Mouse (Mus musculus): ENCODE measurements at regions not wholly inside any gene's neighbourhood (a gene's known extent, or its start where the extent isn't known, plus 50 kb on each side); places are given as distances from the start of the nearest gene placed in this dataset.

DNA sequence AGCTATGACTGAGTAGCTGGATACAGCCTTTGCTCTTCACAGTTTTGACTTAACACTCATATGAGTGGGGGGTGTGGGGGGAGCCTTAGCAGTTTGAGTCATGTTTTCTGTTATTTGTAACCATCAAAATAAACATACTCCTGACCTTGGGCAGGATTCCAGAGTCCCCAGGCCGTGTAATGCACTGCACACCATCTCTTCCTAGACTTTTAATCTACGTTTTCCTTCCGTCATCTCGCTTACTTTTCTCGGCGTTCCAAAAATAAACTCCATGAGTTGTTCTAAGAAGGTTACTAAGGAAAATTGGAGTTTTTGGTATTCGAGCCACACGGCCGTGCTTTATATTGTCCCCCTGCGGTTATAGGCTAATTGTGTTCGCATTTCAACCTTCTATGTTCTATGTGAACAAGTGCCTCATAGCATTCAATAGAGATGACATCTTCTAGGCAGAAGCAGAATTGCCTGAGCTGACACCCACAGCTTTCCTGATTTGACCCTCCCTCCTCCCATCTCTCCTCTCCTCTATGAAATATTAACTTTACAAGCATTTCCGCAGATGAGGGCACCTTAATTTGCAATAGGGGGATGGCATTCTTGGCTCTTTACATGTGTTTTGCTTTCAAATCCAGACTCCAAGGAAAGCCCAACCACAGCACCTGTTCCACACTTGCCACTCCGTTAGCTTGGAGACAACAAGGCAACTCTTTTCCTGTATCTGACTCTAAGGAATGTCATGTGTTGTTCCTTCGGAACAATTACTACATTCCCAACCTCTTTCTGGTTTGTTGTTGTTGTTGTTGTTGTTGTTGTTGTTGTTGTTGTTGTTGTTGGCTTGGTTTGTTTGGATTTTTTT lies 276.2 kb upstream of the Atp2b1 start:
- Histone ChIP-seq H3K9me3 (ENCODE audit: control insufficient read depth, insufficient read depth, low read depth, low read length) (no peaks in the 10 kb centered on the region), H3K4me1 (ENCODE audit: control insufficient read depth in 2 of 2, insufficient read depth in 2 of 2, low read length in 2 of 2, poor library complexity in 1 of 2) (no peaks in the 10 kb centered on the region), H3K36me3 (ENCODE audit: control insufficient read depth, insufficient read depth, low read length, poor library complexity, severe bottlenecking) (no peaks in the 10 kb centered on the region), H3K9ac (ENCODE audit: insufficient read depth, low read depth, low read length, poor library complexity, severe bottlenecking) (no peak overlapping the region), H3K4me3 (ENCODE audit: insufficient read depth in 1 of 2, low read depth in 1 of 2, low read length in 2 of 2, poor library complexity in 1 of 2, severe bottlenecking in 1 of 2) (no peak overlapping the region), H3K27ac (ENCODE audit: insufficient read depth, low read depth, low read length, poor library complexity, severe bottlenecking) (no peak overlapping the region)
- in situ Hi-C loops (cut with MboI; ENCODE audit: low sequenced_read_pairs in 2 of 2, unreplicated experiment in 2 of 2): no loop called here
- no peak for TF ChIP-seq MAFK (IDR thresholded peaks at IDR 0.05; ENCODE audit: insufficient read depth, low read depth, low read length)
- TF ChIP-seq ZC3H11A (IDR thresholded peaks at IDR 0.05; ENCODE audit: borderline replicate concordance, low read depth, low read length): no peak
- no peak for TF ChIP-seq CHD2 (IDR thresholded peaks at IDR 0.05; ENCODE audit: low read depth, low read length)
- TF ChIP-seq ZNF384 (IDR thresholded peaks at IDR 0.05; ENCODE audit: low read depth, low read length): no peak
- TF ChIP-seq HCFC1 (IDR thresholded peaks at IDR 0.05; ENCODE audit: borderline replicate concordance, insufficient read depth, low read length): no peak
- no peak for DNase-seq (ENCODE audit: low read depth, low spot score)

DNA sequence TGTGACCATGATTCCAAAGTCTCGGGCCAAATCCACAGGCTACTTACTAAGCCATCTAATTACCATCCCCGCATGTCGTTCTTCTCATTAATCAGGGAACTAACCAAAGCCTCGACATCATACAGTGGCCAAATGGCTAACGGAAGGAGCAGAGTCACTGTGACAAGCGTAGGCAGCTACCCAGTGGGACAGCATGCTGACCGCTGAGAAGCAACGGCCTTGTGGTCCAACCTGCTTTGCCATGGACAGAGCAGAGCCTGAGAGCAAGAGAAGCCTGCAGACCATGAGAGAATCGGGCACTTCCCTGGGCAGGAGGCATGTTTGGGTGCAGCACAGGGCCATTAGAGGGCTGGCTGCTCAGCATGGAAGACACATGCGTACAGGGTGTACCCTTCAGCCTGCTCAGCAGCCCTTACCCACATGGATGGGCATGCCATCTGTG lies 268.5 kb upstream of the Atp2b1 start:
- no peaks in the 10 kb centered on the region for H3K4me1 ChIP-seq (ENCODE audit: control insufficient read depth in 2 of 2, insufficient read depth in 2 of 2, low read length in 2 of 2, poor library complexity in 1 of 2)
- 0 out of 2 replicates have a peak overlapping the region, but pooled peaks have one; percentile 22 for H3K27ac ChIP-seq (ENCODE audit: insufficient read depth, low read depth, low read length, poor library complexity, severe bottlenecking)
- H3K9me3 ChIP-seq (ENCODE audit: control insufficient read depth, insufficient read depth, low read depth, low read length): no peaks in the 10 kb centered on the region
- H3K36me3 ChIP-seq (ENCODE audit: control insufficient read depth, insufficient read depth, low read length, poor library complexity, severe bottlenecking): no peaks in the 10 kb centered on the region
- no peak overlapping the region for H3K4me3 ChIP-seq (ENCODE audit: insufficient read depth in 1 of 2, low read depth in 1 of 2, low read length in 2 of 2, poor library complexity in 1 of 2, severe bottlenecking in 1 of 2)
- no peak for DNase-seq (ENCODE audit: low read depth, low spot score)
- in situ Hi-C loops (cut with MboI; ENCODE audit: low sequenced_read_pairs in 2 of 2, unreplicated experiment in 2 of 2): no loop called here
- no peak for TF ChIP-seq ZC3H11A (IDR thresholded peaks at IDR 0.05; ENCODE audit: borderline replicate concordance, low read depth, low read length)
- no peak for TF ChIP-seq ZNF384 (IDR thresholded peaks at IDR 0.05; ENCODE audit: low read depth, low read length)
- no peak for TF ChIP-seq HCFC1 (IDR thresholded peaks at IDR 0.05; ENCODE audit: borderline replicate concordance, insufficient read depth, low read length)
- no peak for TF ChIP-seq CHD2 (IDR thresholded peaks at IDR 0.05; ENCODE audit: low read depth, low read length)
- TF ChIP-seq MAFK (IDR thresholded peaks at IDR 0.05; ENCODE audit: insufficient read depth, low read depth, low read length): no peak
- H3K9ac ChIP-seq (ENCODE audit: insufficient read depth, low read depth, low read length, poor library complexity, severe bottlenecking): no peak overlapping the region

DNA sequence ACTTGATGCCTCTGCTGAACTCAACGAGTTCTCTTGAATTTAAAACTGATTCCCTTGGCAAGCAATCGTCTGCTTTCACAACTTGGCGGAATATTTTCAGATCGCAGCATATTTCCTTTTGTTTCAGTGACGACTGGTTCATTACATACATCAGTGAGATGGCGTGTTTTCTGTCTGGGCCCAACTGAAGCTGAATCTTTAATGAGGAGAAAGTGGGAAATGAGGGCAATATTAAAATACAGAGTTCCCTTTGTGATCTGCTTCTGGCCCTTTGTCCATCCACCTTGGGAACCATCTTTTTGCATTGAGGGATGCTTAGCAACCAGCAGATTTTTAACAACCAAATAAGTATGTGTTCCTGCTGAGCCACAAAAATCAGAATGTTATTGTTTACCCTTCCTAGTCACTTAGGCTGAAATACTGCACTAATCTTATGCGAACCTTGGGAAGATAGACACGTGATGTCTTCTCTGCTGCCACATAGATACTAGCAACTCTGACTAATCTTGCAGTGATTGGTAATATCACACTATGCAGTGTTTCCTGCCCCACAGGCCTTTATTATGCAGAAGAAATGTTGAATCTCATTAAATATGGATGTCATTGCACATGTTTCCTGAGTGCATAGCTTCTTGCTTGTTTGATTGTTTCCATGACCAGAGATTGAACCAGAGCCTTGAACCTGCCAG lies 267.8 kb upstream of the Atp2b1 start:
- Histone ChIP-seq H3K4me3 (ENCODE audit: insufficient read depth in 1 of 2, low read depth in 1 of 2, low read length in 2 of 2, poor library complexity in 1 of 2, severe bottlenecking in 1 of 2) (no peak overlapping the region), H3K36me3 (ENCODE audit: control insufficient read depth, insufficient read depth, low read length, poor library complexity, severe bottlenecking) (no peaks in the 10 kb centered on the region), H3K9me3 (ENCODE audit: control insufficient read depth, insufficient read depth, low read depth, low read length) (no peaks in the 10 kb centered on the region), H3K9ac (ENCODE audit: insufficient read depth, low read depth, low read length, poor library complexity, severe bottlenecking) (no peak overlapping the region), H3K4me1 (ENCODE audit: control insufficient read depth in 2 of 2, insufficient read depth in 2 of 2, low read length in 2 of 2, poor library complexity in 1 of 2) (no peaks in the 10 kb centered on the region), H3K27ac (ENCODE audit: insufficient read depth, low read depth, low read length, poor library complexity, severe bottlenecking) (no peak overlapping the region)
- no peak for TF ChIP-seq MAFK (IDR thresholded peaks at IDR 0.05; ENCODE audit: insufficient read depth, low read depth, low read length)
- no peak for TF ChIP-seq ZNF384 (IDR thresholded peaks at IDR 0.05; ENCODE audit: low read depth, low read length)
- TF ChIP-seq ZC3H11A (IDR thresholded peaks at IDR 0.05; ENCODE audit: borderline replicate concordance, low read depth, low read length): no peak
- TF ChIP-seq CHD2 (IDR thresholded peaks at IDR 0.05; ENCODE audit: low read depth, low read length): no peak
- no peak for TF ChIP-seq HCFC1 (IDR thresholded peaks at IDR 0.05; ENCODE audit: borderline replicate concordance, insufficient read depth, low read length)
- in situ Hi-C loops (cut with MboI; ENCODE audit: low sequenced_read_pairs in 2 of 2, unreplicated experiment in 2 of 2): no loop called here
- DNase-seq (ENCODE audit: low read depth, low spot score): no peak

DNA sequence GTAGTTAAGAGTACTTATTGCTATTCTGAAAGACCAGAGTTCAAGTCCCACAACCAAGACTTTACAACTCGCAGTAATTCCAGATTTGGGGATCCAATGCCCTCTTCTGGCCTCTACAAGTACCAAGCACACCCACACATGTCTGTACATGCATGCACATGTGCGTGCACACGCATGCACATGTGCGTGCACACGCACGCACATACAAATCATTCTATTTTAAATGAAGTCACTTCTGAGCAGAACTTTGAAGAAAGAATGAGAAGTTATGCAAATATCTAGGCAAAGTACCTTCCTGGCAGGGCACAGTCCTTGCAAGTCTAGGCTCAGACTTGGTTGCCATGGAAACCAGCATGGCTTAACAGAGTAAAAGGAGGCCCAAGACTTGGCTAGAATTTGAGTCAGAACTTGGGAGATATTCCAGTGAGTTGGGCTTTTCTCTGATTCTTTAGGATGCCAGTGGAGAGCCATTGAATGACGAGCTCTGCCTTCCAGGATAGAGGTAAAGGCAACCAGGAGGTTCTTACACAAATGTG lies 265.4 kb upstream of the Atp2b1 start:
- H3K4me1 ChIP-seq (ENCODE audit: control insufficient read depth in 2 of 2, insufficient read depth in 2 of 2, low read length in 2 of 2, poor library complexity in 1 of 2): no peaks in the 10 kb centered on the region
- no peak overlapping the region for H3K9ac ChIP-seq (ENCODE audit: insufficient read depth, low read depth, low read length, poor library complexity, severe bottlenecking)
- in situ Hi-C loops (cut with MboI; ENCODE audit: low sequenced_read_pairs in 2 of 2, unreplicated experiment in 2 of 2): no loop called here
- H3K27ac ChIP-seq (ENCODE audit: insufficient read depth, low read depth, low read length, poor library complexity, severe bottlenecking): no peak overlapping the region
- H3K9me3 ChIP-seq (ENCODE audit: control insufficient read depth, insufficient read depth, low read depth, low read length): no peaks in the 10 kb centered on the region
- H3K4me3 ChIP-seq (ENCODE audit: insufficient read depth in 1 of 2, low read depth in 1 of 2, low read length in 2 of 2, poor library complexity in 1 of 2, severe bottlenecking in 1 of 2): no peak overlapping the region
- no peaks in the 10 kb centered on the region for H3K36me3 ChIP-seq (ENCODE audit: control insufficient read depth, insufficient read depth, low read length, poor library complexity, severe bottlenecking)
- TF ChIP-seq MAFK (IDR thresholded peaks at IDR 0.05; ENCODE audit: insufficient read depth, low read depth, low read length): no peak
- TF ChIP-seq ZNF384 (IDR thresholded peaks at IDR 0.05; ENCODE audit: low read depth, low read length): no peak
- TF ChIP-seq HCFC1 (IDR thresholded peaks at IDR 0.05; ENCODE audit: borderline replicate concordance, insufficient read depth, low read length): no peak
- TF ChIP-seq ZC3H11A (IDR thresholded peaks at IDR 0.05; ENCODE audit: borderline replicate concordance, low read depth, low read length): no peak
- no peak for TF ChIP-seq CHD2 (IDR thresholded peaks at IDR 0.05; ENCODE audit: low read depth, low read length)
- peak; percentile 19 for DNase-seq (ENCODE audit: low read depth, low spot score)
